Mouse (Mus musculus) brain, embryonic 14.5 days (tissue): ENCODE results near the gene Med23. TPM values are rescaled to one million over a fixed set of nuclear protein-coding genes. Genes with fewer than 3 reads are reported as not detected.

Source experiments
- DNase-seq: peaks from one replicate; pipeline ENCODE4 v3.0.0-alpha.2; 2011; ENCODE audit warnings: low read depth
- CTCF ChIP-seq: fragments of 200-500 bp; IDR thresholded peaks from 2 replicates; pipeline ENCODE4 v1.5.1; 2012; ENCODE audit warnings: inconsistent platforms, mild to moderate bottlenecking, moderate library complexity, borderline replicate concordance; ENCODE audit not compliant: insufficient read depth, insufficient read length; ENCODE audit errors: extremely low read depth
- POLR2A ChIP-seq: fragments of 200-500 bp; IDR thresholded peaks from 2 replicates; pipeline ENCODE4 v1.6.1; 2012; ENCODE audit warnings: mild to moderate bottlenecking, inconsistent platforms, borderline replicate concordance; ENCODE audit not compliant: poor library complexity, insufficient read depth, insufficient read length, severe bottlenecking; ENCODE audit errors: extremely low read depth
- polyA plus RNA-seq: library from polyadenylated mRNA; depleted of rRNA; stranded (reverse); fragments of >200 nt; gene quantifications from 2 replicates; pipeline ENCODE4 v1.2.3, GENCODE M21; 2012; rRNA removed

Med23 gene
- polyA plus RNA-seq, 1 experiment, result 51.8 TPM

DNA sequence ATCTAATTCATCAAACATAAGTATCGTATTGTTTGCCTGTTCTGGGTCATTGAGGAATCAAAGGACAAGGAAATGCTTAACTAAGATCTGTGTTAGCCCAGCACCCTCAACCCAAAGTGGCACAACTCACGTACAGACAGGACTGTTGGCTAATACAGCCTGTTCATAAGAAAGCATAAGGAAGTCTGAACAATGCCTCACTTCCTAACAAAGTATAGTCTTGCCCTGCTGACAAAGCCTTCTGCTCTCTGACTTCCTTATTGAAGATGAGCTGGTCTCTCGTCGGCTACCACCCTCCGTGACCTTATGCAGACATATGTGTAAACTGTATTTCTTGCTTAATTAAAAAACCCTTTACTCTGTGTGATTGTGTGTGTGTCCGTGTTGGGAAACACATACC lies 60.4 kb downstream of the Med23 start:
- DNase-seq, result no peak
- no peak for TF ChIP-seq POLR2A
- TF ChIP-seq CTCF, result no peak

DNA sequence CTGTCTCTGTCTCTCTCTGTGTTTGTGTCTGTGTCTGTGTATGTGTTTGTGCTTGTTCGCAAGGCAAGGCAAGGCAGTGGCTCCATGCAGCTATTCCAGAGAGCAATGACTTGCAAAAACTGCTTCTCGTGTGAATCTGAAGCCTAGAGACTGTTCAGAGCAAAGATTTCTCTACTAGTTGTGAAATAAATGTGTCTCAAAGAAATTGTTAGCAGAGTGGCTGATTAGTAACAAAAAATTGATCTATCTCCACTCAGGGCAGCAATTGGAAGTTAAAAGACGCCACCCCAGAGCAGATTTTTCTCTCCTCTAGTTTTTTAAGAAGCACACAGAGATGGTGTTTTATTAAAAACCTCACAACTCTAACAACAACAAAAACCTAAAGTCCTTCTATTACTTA lies 78.1 kb downstream of the Med23 start:
- DNase-seq, result no peak
- TF ChIP-seq POLR2A (no peak), CTCF (no peak)

DNA sequence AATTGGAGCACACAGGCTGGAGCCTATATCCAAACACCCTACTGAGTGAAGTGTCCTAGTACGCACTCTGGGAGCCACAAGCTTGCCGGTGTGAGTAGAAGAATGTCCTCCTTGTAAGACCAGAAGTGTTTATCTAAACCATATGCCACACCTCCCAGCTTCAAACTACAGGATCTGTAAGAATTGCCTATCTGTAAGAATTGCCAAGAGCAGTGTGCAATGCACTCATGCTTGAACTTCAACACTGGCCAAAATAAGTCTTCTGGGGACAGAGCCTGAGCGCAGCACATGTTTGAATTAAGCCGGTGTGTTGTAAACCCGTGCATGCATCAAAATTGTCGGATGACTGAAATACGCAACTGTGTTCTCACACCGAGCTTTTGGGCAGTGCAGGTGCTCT lies 78.5 kb downstream of the Med23 start:
- TF ChIP-seq POLR2A (no peak), CTCF (no peak)
- DNase-seq, result no peak

DNA sequence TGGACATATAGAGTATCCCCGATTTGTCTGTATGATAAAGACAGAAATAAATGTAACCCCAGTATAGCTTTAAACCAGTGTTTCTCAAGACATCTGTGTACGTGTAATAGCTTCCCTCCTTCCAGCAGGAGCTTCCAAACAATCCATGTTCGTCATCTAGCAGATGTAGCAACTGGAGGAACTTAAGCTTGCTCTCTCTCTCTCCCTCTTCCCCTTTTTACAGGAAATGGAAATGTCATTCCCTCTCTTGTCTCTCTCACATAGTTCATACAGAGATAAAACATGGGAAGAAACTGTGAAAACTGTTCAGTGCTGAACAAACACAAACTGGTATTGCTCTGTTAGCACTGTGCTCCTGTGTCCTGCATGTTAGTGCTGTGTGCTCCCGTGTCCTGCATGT lies 80.4 kb downstream of the Med23 start:
- no peak for DNase-seq
- no peak for TF ChIP-seq CTCF
- no peak for TF ChIP-seq POLR2A

DNA sequence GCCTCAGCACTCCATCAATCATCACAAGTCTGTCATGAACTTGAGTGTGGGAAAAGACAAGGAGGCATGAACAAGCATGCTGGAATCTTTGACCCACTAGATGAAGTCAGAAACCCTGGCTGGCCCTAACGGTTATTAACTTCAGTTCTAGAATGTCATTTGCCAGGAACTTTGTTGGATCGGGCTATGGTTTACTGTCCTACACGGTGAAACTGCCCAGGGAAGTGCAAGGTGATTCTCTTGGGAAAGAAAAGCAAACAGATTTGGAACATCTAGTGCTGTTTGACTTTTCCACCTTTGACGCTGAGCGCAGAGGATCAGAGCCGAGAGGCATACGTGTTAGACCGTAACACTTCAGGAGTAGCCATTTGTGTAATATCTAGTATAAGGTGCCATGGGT lies 81.8 kb downstream of the Med23 start:
- no peak for TF ChIP-seq CTCF
- TF ChIP-seq POLR2A, result no peak
- DNase-seq, result no peak

DNA sequence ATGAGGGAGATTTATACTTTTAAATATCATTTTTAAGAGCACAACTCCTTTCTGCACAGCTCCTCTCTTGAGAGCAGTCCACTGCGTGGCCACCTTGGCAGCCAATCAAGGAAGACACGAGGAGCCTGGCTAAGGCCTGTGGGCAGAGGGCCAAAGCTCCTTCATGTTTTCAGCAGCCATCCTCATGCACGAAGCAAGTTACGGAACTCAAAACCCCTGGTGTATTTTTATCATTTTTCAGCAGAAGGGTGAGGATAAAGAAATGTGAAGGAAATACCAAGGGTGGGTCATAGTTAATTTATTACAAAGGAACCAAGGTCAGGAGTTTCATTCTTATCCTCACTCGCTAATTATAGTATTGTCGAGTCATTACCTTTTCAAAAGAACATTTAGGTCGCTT lies 82.8 kb downstream of the Med23 start:
- no peak for DNase-seq
- TF ChIP-seq CTCF, result no peak
- TF ChIP-seq POLR2A, result no peak

DNA sequence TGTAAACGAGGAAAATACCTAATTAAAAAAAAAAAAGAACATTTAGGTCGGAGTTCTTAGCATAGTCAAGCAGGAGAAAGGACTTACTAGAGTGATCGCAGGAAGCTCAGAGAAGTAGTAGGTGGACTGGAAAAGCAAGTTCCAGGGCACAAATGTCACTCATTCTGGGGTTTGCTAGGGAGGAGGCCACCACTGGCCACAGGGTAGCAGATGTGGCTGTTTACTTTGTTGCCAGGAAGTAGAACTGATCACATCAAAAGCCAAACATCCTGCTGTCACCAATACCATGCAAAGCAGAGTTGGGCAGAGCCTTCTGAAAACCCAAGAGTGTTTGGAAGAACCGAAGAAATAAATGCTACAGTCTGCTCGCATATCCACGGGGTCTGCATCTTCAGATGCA lies 84.1 kb downstream of the Med23 start:
- no peak for DNase-seq
- TF ChIP-seq CTCF (no peak), POLR2A (no peak)

DNA sequence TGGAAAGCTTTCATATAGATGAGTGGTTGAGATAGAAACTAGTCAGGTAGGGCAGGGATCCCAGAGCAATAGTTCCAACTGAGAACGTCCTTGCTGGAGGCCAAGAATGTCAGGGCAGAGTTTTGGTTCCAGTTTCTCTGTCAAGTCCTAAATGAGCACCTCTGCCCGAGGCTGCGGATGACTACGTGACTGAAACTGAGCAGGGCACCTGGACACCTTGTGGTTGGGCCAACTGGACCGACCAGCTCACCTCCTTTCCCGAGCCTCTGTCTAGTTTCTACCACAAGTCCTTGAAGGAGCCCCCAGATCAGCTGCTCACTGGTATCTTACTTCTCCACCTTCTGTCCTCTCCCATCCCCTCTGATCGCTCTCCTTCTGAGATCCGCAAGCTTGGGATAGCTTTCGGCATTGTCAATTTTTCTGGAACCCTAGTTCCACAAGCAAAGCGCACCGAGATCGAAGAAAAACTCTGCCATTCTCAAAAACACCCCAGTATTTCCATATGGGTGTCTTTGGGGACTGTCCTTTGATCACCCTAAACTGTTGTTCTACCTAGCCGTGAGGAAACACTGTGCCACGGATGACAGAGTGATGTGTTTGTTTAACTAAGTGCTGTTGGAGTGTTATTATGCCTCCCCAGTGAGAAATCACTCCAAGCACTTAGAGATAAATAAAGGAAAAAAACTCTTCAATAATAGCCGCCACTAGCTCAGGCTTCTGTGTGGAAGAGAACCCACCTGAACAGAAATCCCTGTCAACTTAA lies 88.7 kb downstream of the Med23 start:
- TF ChIP-seq CTCF (no peak), POLR2A (no peak)
- DNase-seq, result no peak

DNA sequence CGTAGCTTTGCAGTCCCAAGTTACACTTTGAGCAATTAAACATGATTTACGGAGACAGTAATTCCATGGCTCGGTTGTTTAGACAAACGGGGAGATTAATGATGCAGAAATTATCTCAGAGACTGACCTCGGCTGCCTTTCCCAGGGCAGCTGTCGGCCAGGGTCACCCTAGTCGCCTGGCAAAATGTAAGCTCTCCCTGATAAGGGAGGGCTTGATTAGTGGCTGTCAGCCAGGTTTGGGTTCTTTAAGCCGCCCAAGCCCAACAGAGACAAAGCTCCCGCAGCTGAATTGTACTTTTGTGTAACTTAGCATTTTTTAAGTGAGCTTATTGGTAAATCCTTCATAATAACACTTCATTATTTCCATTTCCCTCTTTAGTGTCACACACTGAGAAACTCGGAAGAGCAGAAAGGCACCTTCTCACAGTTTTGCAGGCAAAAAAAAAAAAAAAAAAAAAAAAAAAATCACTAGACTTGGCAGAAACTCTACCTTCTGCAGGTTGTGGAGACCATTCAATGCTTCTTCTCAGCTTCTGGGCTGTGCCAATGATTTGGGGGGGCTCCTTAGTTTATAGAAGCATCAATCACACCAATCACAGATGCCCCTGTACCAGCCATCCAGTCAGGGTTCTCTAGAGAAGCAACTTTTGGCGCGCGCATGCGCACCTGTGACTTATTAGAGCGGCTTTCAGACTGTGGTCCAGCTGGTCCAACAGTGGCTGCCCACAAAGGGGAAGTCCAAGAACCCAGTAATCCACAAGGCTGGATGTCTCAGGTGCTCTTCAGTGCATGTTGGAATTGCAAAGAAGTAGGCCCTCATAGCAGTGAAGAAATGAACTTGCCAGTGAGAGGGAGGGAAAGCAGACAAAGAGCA lies 89.5 kb downstream of the Med23 start:
- TF ChIP-seq POLR2A, result no peak
- no peak for TF ChIP-seq CTCF
- DNase-seq, result peak; percentile 68

DNA sequence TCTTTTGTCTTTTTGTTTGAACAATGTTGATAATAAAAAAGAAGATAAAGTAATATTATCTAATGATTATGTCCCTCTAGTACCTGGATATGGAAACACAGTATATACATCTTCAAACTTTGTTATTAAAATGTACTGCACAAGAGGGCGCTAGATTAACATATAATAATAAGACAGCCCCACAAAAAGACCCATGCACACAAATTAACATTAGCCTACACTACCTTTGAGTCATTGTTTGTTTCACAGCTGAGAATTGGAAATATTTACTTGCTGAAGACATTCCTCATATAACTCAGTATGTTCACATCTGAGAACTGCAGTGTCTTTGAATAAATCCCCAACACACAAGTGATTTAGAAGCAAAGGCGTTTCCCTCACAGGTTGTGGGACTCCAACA lies 91.3 kb downstream of the Med23 start:
- TF ChIP-seq POLR2A, result no peak
- TF ChIP-seq CTCF, result no peak
- peak; percentile 70 for DNase-seq

DNA sequence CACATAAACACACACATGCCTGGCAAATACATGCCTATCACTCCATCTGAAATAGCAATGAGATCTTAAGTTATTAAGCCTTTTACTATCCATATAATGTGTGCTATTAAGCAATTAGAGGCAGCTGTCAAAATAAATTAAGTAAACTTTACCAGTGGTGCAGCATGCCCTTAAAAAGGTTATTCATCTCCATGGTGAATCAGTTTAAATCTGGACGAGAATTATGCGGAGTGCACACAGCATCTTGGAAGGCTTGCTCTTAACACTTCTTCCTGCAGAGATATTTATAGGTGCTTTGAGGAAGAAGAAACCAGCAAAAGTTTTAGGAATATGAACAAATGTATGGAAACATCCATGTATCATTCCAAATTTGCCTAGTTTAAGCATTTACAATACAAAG lies 92.1 kb downstream of the Med23 start:
- peak; percentile 17 for DNase-seq
- no peak for TF ChIP-seq CTCF
- no peak for TF ChIP-seq POLR2A

Other genes with a start within 250 kb of the Med23 start
- 0.74 and 2.4 TPM in 2 replicates for gene Enpp1, start 157.8 kb upstream of the Med23 start, polyA plus RNA-seq
- 1.7 and 2.7 TPM in 2 replicates for gene Enpp3, start 27.2 kb upstream of the Med23 start, polyA plus RNA-seq
- 0.62 and 0.63 TPM in 2 replicates for gene Arg1, start 57.5 kb downstream of the Med23 start, polyA plus RNA-seq